Mouse (Mus musculus) embryo, embryonic 9.5 days (tissue): ENCODE results near the gene Nhlrc2.

ENCODE experiments used
- DNase-seq: peaks from one replicate; pipeline ENCODE4 v3.0.0-alpha.2; 2017; ENCODE audit errors: extremely low spot score

The Nhlrc2 gene

GRCm38 (mm10) chr19:56621876-56622275 lies 73.8 kb downstream of the Nhlrc2 start:
- DNase-seq, result no peak

- no peak for DNase-seq
Observed at GRCm38 (mm10) chr19:56627881-56628472, 79.9 kb downstream of the Nhlrc2 start.

DNA sequence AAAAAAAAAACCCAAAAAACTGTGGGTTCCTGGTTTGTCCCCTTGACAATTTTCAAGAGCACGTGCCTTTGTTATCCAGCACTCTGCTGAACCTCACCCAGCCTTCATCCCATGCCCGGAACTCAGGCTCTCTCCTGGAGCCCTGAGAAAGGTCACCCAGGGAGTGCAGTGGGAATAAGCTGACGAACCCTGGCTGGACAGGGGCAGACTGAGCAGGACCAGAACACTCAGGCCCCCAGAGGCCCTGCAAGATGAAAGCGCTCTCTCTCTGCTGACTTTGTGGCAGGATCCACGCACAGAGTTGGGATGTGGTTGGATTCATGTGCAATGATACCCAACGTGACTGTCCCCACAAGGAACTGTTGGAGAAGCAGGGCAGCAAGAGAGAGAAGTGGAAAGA lies 81.6 kb downstream of the Nhlrc2 start:
- no peak for DNase-seq

- DNase-seq, result no peak
Observed at GRCm38 (mm10) chr19:56631017-56631416, 83.0 kb downstream of the Nhlrc2 start.

DNA sequence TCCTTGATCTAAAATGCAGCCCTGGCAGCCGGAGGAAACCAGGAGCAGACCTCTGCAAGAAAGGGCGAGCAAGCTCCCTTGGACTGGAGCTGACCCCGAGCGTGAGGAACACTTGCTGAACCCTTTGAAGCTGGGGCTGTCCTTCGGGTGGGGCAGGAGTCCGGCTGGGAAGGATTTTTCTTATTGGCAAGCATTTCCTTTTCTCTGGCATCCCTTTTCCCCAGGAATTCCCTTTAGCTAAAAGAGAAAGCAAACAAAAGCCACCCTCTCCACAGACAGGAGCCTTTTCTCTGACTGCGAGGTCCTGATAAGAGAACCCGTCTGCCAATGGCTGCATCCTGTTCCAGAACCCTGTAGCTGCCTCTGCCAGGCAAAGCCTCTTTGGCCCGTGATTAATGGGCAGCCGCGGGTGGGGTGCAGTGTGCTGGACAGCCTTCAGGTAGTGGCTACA lies 83.4 kb downstream of the Nhlrc2 start:
- no peak for DNase-seq

DNA sequence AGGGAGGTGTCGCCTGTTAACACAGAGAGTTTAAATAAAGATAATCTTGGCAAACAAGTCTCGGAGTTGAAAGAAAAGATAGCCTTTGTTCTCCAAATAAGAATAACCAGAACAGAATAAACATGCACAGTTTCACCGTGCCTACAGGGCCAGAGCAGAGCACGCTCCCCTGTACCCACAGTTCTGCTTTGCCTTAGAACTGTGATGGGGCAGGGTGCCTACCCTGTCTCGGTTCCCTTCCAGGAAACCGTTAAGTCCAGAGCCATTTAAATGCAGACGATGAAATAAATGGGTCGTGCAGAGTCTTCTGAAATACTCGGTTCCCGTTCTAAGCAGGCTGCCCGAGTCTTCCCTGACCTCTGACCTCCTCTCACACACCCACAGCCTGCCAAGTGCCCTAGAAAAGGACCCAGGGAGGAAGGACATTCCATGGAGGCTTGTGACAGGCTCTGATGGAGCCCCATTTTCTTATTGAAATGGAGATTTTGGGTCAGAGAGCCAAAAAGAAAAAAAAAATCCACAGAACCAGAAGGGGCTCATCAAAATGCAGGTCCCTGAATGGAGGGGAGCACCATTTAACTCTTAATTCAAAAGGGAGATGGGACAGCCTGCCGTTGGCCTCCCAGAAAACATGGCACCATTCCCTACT lies 89.1 kb downstream of the Nhlrc2 start:
- DNase-seq, result no peak

DNA sequence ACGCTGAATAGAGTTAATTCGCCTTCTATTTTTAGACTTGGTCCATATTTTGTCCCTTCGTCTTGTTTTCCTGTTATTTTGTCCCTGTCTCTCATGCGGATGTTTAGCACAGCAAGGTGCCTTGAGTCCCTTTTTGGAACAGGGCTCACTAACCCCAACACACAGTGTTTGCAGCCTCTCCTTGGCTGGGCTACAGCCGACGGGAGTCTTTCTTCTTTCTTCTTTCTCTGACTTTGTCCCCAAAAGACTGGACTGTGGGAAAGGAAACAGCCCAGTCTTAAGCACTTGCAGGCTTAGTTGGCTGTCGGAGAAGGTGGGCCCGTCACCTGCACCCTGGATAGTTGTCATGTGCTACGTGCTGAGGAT lies 89.6 kb downstream of the Nhlrc2 start:
- no peak for DNase-seq

DNA sequence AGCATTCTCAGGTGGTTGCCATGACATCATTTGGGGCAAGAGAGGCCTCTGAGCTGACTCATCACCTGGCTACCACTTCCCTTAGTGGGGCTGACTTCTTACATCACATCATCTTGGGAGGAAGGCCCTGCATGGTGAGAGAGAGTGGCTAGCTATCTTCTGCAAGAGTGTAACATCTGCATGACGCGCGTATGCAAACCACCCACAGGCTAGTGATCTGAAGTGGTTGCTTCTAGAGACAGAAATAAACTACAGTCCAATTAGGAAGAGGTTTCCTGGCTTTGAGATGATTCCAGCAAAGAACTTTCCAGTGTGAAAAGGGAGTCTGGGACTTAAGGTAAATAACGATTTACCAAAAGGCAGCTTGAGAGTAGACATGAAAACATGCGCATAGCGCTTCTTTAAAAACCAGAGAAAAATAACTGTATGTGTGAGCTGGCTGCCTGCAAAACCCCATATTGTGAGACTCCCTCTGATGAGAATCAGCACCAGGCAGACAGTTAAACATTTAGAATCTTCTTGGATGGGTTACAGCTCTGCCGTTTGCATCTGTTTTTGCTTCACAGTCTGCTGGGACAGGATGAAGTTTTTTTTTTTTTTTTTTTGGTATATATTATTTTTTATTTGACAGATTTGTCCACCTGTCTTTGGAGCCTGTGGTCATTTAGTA lies 99.5 kb downstream of the Nhlrc2 start:
- no peak for DNase-seq

GRCm38 (mm10) chr19:56651262-56651661 lies 103.2 kb downstream of the Nhlrc2 start:
- no peak for DNase-seq

DNA sequence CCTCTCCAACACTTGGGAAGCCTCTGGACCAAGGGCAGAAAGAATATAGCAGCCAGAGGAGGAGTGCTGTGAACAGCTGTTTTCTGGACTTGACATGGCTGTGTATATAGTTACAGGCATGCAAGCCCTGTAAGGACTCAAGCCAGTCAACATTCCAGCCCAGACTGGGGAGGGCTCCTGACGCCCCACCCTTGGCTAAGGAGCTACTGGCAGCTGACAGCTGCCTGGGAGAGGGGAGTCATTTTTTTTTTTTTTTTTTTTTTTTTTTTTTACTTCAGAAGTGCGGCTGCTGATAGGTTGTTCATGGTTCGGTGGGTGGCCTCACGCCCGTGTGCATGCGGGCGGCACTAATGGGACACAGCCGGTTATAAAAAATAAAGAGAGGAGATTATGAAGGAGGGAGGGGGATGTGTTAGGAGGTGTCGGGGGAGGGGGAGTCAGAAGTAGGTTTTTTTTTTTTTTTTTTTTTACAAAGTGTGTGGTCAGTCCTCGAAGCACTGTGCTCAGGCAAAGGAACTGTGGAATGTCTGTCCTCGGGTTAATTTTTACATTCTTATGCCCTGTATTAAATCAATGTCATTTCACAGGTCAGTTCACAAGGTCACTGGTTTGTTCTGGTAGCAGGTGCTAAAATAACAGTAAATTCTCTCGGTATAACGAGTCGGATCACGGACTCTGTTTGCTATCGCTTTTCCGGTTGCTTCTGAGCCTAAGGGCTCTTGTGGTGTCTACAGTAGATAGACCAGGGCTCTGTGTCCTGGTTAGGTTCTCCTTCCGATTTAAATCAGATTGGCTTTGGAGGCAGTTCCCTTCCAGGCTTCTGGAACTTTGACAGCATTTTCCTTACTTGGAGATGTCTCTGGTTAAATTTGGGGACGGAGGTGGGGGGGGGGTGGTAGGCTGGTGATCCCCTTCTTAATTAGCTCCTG lies 104.2 kb downstream of the Nhlrc2 start:
- peak; percentile 27 for DNase-seq
